Mouse (Mus musculus): ENCODE results near the gene Lrrk1. TPM values are rescaled to one million over a fixed set of nuclear protein-coding genes. Genes with fewer than 3 reads are reported as not detected.

Lrrk1 gene
- polyA plus RNA-seq, 1 experiment from 2014 or later: 4.6 TPM

GRCm38 (mm10) chr7:66373391-66373790 is 14.8 kb downstream of the Lrrk1 start:
- no peaks in the 10 kb centered on the region for H3K27me3 ChIP-seq (ENCODE audit: low read depth, poor library complexity, severe bottlenecking)
- no peak overlapping the region for H3K4me3 ChIP-seq
- no peak overlapping the region for H3K27ac ChIP-seq (replicated peaks)
- no peaks in the 10 kb centered on the region for H3K9me3 ChIP-seq (replicated peaks)
- H3K36me3 ChIP-seq: no peaks in the 10 kb centered on the region
- WGBS: 88% methylated on average over 3 of the region's 3 CpGs
- no peak for DNase-seq (ENCODE audit: low spot score)
- peaks cover 6% of the 10 kb centered on the region; the same call in 1 of the 2 replicates for H3K4me1 ChIP-seq

- 91% methylated on average over 6 of the region's 6 CpGs for WGBS
- H3K36me3 ChIP-seq: no peaks in the 10 kb centered on the region
- no peak for DNase-seq (ENCODE audit: low spot score)
- H3K27ac ChIP-seq (replicated peaks): no peak overlapping the region
- H3K27me3 ChIP-seq (ENCODE audit: low read depth, poor library complexity, severe bottlenecking): no peaks in the 10 kb centered on the region
- no peaks in the 10 kb centered on the region for H3K9me3 ChIP-seq (replicated peaks)
- no peak overlapping the region for H3K4me3 ChIP-seq
- no peaks in the 10 kb centered on the region for H3K4me1 ChIP-seq
Observed at GRCm38 (mm10) chr7:66370970-66371369, 17.2 kb downstream of the Lrrk1 start.

- WGBS: 78% methylated on average over 5 of the region's 5 CpGs
- H3K4me1 ChIP-seq: no peaks in the 10 kb centered on the region
- no peak for DNase-seq (ENCODE audit: low spot score)
- H3K27ac ChIP-seq (replicated peaks): no peak overlapping the region
- H3K4me3 ChIP-seq: no peak overlapping the region
- no peaks in the 10 kb centered on the region for H3K27me3 ChIP-seq (ENCODE audit: low read depth, poor library complexity, severe bottlenecking)
- no peaks in the 10 kb centered on the region for H3K36me3 ChIP-seq
- H3K9me3 ChIP-seq (replicated peaks): no peaks in the 10 kb centered on the region
Observed at GRCm38 (mm10) chr7:66369934-66370445, 18.2 kb downstream of the Lrrk1 start.

- Histone ChIP-seq H3K4me3 (no peak overlapping the region), H3K9me3 (replicated peaks) (no peaks in the 10 kb centered on the region), H3K27me3 (ENCODE audit: low read depth, poor library complexity, severe bottlenecking) (no peaks in the 10 kb centered on the region), H3K36me3 (no peaks in the 10 kb centered on the region), H3K4me1 (no peaks in the 10 kb centered on the region), H3K27ac (replicated peaks) (no peak overlapping the region)
- 79% methylated on average over 5 of the region's 5 CpGs for WGBS
- no peak for DNase-seq (ENCODE audit: low spot score)
Observed at GRCm38 (mm10) chr7:66369071-66369933, 18.8 kb downstream of the Lrrk1 start.

- no peak within 1 kb of the TSS for H3K4me3 ChIP-seq
- WGBS: 77% methylated on average over 2 of the region's 2 CpGs
- no peak for DNase-seq (ENCODE audit: low spot score)
Observed at GRCm38 (mm10) chr7:66365904-66366303, 22.2 kb downstream of the Lrrk1 start, which contains the start of gene Gm10974. Gm10974 (plus strand) TSS chr7:66365905.

GRCm38 (mm10) chr7:66365411-66365810 is 22.7 kb downstream of the Lrrk1 start:
- no peaks in the 10 kb centered on the region for H3K36me3 ChIP-seq
- H3K27ac ChIP-seq (replicated peaks): no peak overlapping the region
- H3K27me3 ChIP-seq (ENCODE audit: low read depth, poor library complexity, severe bottlenecking): no peaks in the 10 kb centered on the region
- WGBS: 79% methylated on average over 2 of the region's 2 CpGs
- no peak for DNase-seq (ENCODE audit: low spot score)
- H3K9me3 ChIP-seq (replicated peaks): peaks cover 15% of the 10 kb centered on the region
- no peak overlapping the region for H3K4me3 ChIP-seq
- no peaks in the 10 kb centered on the region for H3K4me1 ChIP-seq

More at GRCm38 (mm10) chr7:66365904-66366303, 22.2 kb downstream of the Lrrk1 start, which contains the start of gene Gm10974:
- H3K9me3 ChIP-seq (replicated peaks): peaks cover 15% of the 10 kb centered on the region
- no peaks in the 10 kb centered on the region for H3K36me3 ChIP-seq
- no peak within 1 kb of the TSS for H3K27ac ChIP-seq (replicated peaks)
- no peaks in the 10 kb centered on the region for H3K4me1 ChIP-seq
- H3K27me3 ChIP-seq (ENCODE audit: low read depth, poor library complexity, severe bottlenecking): no peaks in the 10 kb centered on the region

GRCm38 (mm10) chr7:66364491-66364890 is 23.7 kb downstream of the Lrrk1 start:
- WGBS: 94% methylated on average over 11 of the region's 11 CpGs
- Histone ChIP-seq H3K36me3 (no peaks in the 10 kb centered on the region), H3K27ac (replicated peaks) (no peak overlapping the region), H3K4me1 (no peaks in the 10 kb centered on the region), H3K27me3 (ENCODE audit: low read depth, poor library complexity, severe bottlenecking) (no peaks in the 10 kb centered on the region), H3K9me3 (replicated peaks) (peaks cover 15% of the 10 kb centered on the region), H3K4me3 (no peak overlapping the region)
- DNase-seq (ENCODE audit: low spot score): no peak

GRCm38 (mm10) chr7:66359044-66359443 is 29.1 kb downstream of the Lrrk1 start:
- Histone ChIP-seq H3K36me3 (no peaks in the 10 kb centered on the region), H3K9me3 (replicated peaks) (peaks cover 15% of the 10 kb centered on the region), H3K4me1 (no peaks in the 10 kb centered on the region), H3K4me3 (no peak overlapping the region), H3K27ac (replicated peaks) (no peak overlapping the region), H3K27me3 (ENCODE audit: low read depth, poor library complexity, severe bottlenecking) (no peaks in the 10 kb centered on the region)
- 91% methylated on average over 4 of the region's 4 CpGs for WGBS
- DNase-seq (ENCODE audit: low spot score): no peak

- Histone ChIP-seq H3K9me3 (replicated peaks) (peaks cover 15% of the 10 kb centered on the region), H3K4me3 (no peak overlapping the region), H3K4me1 (no peaks in the 10 kb centered on the region), H3K27me3 (ENCODE audit: low read depth, poor library complexity, severe bottlenecking) (no peaks in the 10 kb centered on the region), H3K27ac (replicated peaks) (no peak overlapping the region), H3K36me3 (no peaks in the 10 kb centered on the region)
- DNase-seq (ENCODE audit: low spot score): no peak
- WGBS: 89% methylated on average over 3 of the region's 3 CpGs
Observed at GRCm38 (mm10) chr7:66358461-66358860, 29.7 kb downstream of the Lrrk1 start.

- no peaks in the 10 kb centered on the region for H3K36me3 ChIP-seq
- 89% methylated on average over 8 of the region's 8 CpGs for WGBS
Observed at GRCm38 (mm10) chr7:66355791-66356522, 32.2 kb downstream of the Lrrk1 start.

GRCm38 (mm10) chr7:66354911-66355310 is 33.2 kb downstream of the Lrrk1 start:
- H3K4me1 ChIP-seq: no peaks in the 10 kb centered on the region
- no peak overlapping the region for H3K4me3 ChIP-seq
- 77% methylated on average over 3 of the region's 3 CpGs for WGBS
- no peak for DNase-seq (ENCODE audit: low spot score)
- no peak overlapping the region for H3K27ac ChIP-seq (replicated peaks)
- no peaks in the 10 kb centered on the region for H3K36me3 ChIP-seq
- no peaks in the 10 kb centered on the region for H3K27me3 ChIP-seq (ENCODE audit: low read depth, poor library complexity, severe bottlenecking)
- no peaks in the 10 kb centered on the region for H3K9me3 ChIP-seq (replicated peaks)

More at GRCm38 (mm10) chr7:66355791-66356522, 32.2 kb downstream of the Lrrk1 start:
- H3K27me3 ChIP-seq (ENCODE audit: low read depth, poor library complexity, severe bottlenecking): no peaks in the 10 kb centered on the region
- H3K4me3 ChIP-seq: no peak overlapping the region
- no peak overlapping the region for H3K27ac ChIP-seq (replicated peaks)
- DNase-seq (ENCODE audit: low spot score): no peak
- H3K4me1 ChIP-seq: no peaks in the 10 kb centered on the region
- H3K9me3 ChIP-seq (replicated peaks): no peaks in the 10 kb centered on the region

- 89% methylated on average over 4 of the region's 4 CpGs for WGBS
- H3K36me3 ChIP-seq: no peaks in the 10 kb centered on the region
- H3K27me3 ChIP-seq (ENCODE audit: low read depth, poor library complexity, severe bottlenecking): no peaks in the 10 kb centered on the region
- H3K4me3 ChIP-seq: no peak overlapping the region
- no peak overlapping the region for H3K27ac ChIP-seq (replicated peaks)
- H3K4me1 ChIP-seq: peaks cover 7% of the 10 kb centered on the region
- no peak for DNase-seq (ENCODE audit: low spot score)
- H3K9me3 ChIP-seq (replicated peaks): no peaks in the 10 kb centered on the region
Observed at GRCm38 (mm10) chr7:66351074-66351473, 37.1 kb downstream of the Lrrk1 start.

GRCm38 (mm10) chr7:66349670-66350069 is 38.5 kb downstream of the Lrrk1 start:
- no peak overlapping the region for H3K27ac ChIP-seq (replicated peaks)
- no peak overlapping the region for H3K4me3 ChIP-seq
- no peaks in the 10 kb centered on the region for H3K36me3 ChIP-seq
- WGBS: 77% methylated on average over 11 of the region's 11 CpGs
- H3K9me3 ChIP-seq (replicated peaks): no peaks in the 10 kb centered on the region
- no peaks in the 10 kb centered on the region for H3K27me3 ChIP-seq (ENCODE audit: low read depth, poor library complexity, severe bottlenecking)
- peaks cover 7% of the 10 kb centered on the region for H3K4me1 ChIP-seq
- no peak for DNase-seq (ENCODE audit: low spot score)

Measured in midbrain, embryonic 10.5 days (tissue).